Mouse (Mus musculus): ENCODE measurements around the gene Rap1gap2. TPM values are rescaled to one million over a fixed set of nuclear protein-coding genes. Genes with fewer than 3 reads are reported as not detected.

Rap1gap2 gene
- polyA plus RNA-seq, 1 experiment from 2014 or later = 0.75 TPM

DNA sequence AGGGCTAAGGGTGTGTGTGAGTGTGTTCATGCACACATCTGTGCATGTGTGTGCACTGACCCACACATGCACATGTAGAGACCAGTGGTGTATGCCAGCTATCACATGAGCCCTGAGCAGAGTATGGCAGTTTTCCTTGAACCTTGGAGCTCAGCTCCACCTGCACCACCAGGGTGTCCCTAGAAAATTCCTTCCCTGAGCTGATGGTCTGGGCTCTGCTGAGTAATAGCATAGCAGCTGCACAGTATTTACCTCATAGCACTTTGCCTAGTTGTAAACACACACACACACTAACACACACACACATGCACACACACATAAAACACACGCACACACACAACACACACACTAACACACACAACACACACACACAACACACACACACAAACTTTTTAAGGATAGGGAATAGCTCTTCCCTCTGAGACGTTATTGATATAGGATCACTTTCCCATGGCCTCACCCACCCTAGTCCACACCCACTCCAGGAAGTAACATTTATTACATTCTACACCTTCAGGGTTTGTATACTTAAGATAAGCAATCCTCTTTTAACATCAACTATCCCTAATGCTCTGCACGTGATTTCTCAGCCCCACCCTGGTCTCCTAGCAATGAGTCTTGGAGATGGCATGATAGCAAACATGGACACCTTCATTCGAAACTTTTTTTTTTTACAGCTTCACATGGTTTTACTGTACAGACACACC is 13.3 kb downstream of the Rap1gap2 start:
- Histone ChIP-seq H3K27ac (ENCODE audit: low read depth) (no peak overlapping the region), H3K4me2 (ENCODE audit: low read depth, low read length) (no peak overlapping the region), H3K9me3 (ENCODE audit: low read length) (0 out of 2 replicates have a peak, but pooled peaks cover 2% of the 10 kb centered on the region), H3K36me3 (replicated peaks; ENCODE audit: insufficient read depth, low read length) (no peaks in the 10 kb centered on the region), H3K4me1 (ENCODE audit: insufficient read depth) (no peaks in the 10 kb centered on the region), H3K27me3 (ENCODE audit: insufficient read depth, low read length) (0 out of 2 replicates have a peak, but pooled peaks cover 6% of the 10 kb centered on the region), H3K4me3 (ENCODE audit: low read depth, low read length) (no peak overlapping the region), H3K9ac (replicated peaks) (no peak overlapping the region)
- WGBS (ENCODE audit: insufficient replicate concordance) = 60% methylated on average over 4 of the region's 4 CpGs
- no peak for TF ChIP-seq CTCF (IDR thresholded peaks at IDR 0.05; ENCODE audit: low read depth)
- no peak for TF ChIP-seq EP300 (IDR thresholded peaks at IDR 0.05; ENCODE audit: low read depth)
- DNase-seq = no peak
- ATAC-seq = no peak

- Histone ChIP-seq H3K36me3 (replicated peaks; ENCODE audit: insufficient read depth, low read length) (no peaks in the 10 kb centered on the region), H3K9me3 (ENCODE audit: low read length) (no peaks in the 10 kb centered on the region), H3K9ac (replicated peaks) (no peak overlapping the region), H3K4me2 (ENCODE audit: low read depth, low read length) (no peak overlapping the region), H3K4me1 (ENCODE audit: insufficient read depth) (no peaks in the 10 kb centered on the region), H3K27ac (ENCODE audit: low read depth) (no peak overlapping the region), H3K27me3 (ENCODE audit: insufficient read depth, low read length) (peaks cover 47% of the 10 kb centered on the region), H3K4me3 (ENCODE audit: low read depth, low read length) (no peak overlapping the region)
- WGBS (ENCODE audit: insufficient replicate concordance) = 70% methylated on average over 3 of the region's 3 CpGs
- DNase-seq (no peak), ATAC-seq (no peak)
- no peak for TF ChIP-seq EP300 (IDR thresholded peaks at IDR 0.05; ENCODE audit: low read depth)
- TF ChIP-seq CTCF (IDR thresholded peaks at IDR 0.05; ENCODE audit: low read depth) = no peak
These were observed 18.5 kb downstream of the Rap1gap2 start for GRCm38 (mm10) chr11:74592246-74592645.

GRCm38 (mm10) chr11:74590691-74591090 is 20.0 kb downstream of the Rap1gap2 start:
- Histone ChIP-seq H3K4me1 (ENCODE audit: insufficient read depth) (no peaks in the 10 kb centered on the region), H3K36me3 (replicated peaks; ENCODE audit: insufficient read depth, low read length) (no peaks in the 10 kb centered on the region), H3K9me3 (ENCODE audit: low read length) (no peaks in the 10 kb centered on the region), H3K9ac (replicated peaks) (no peak overlapping the region), H3K4me2 (ENCODE audit: low read depth, low read length) (no peak overlapping the region), H3K4me3 (ENCODE audit: low read depth, low read length) (no peak overlapping the region), H3K27me3 (ENCODE audit: insufficient read depth, low read length) (peaks cover 47% of the 10 kb centered on the region), H3K27ac (ENCODE audit: low read depth) (no peak overlapping the region)
- no peak for DNase-seq
- no peak for ATAC-seq
- 37% methylated on average over 13 of the region's 13 CpGs for WGBS (ENCODE audit: insufficient replicate concordance)
- TF ChIP-seq EP300 (IDR thresholded peaks at IDR 0.05; ENCODE audit: low read depth) (no peak), CTCF (IDR thresholded peaks at IDR 0.05; ENCODE audit: low read depth) (no peak)

GRCm38 (mm10) chr11:74590239-74590596 is 20.5 kb downstream of the Rap1gap2 start:
- Histone ChIP-seq H3K4me1 (ENCODE audit: insufficient read depth) (no peaks in the 10 kb centered on the region), H3K4me3 (ENCODE audit: low read depth, low read length) (no peak overlapping the region), H3K4me2 (ENCODE audit: low read depth, low read length) (no peak overlapping the region), H3K36me3 (replicated peaks; ENCODE audit: insufficient read depth, low read length) (no peaks in the 10 kb centered on the region), H3K27me3 (ENCODE audit: insufficient read depth, low read length) (peaks cover 47% of the 10 kb centered on the region), H3K9me3 (ENCODE audit: low read length) (no peaks in the 10 kb centered on the region), H3K9ac (replicated peaks) (no peak overlapping the region), H3K27ac (ENCODE audit: low read depth) (no peak overlapping the region)
- 3% methylated on average over 25 of the region's 25 CpGs for WGBS (ENCODE audit: insufficient replicate concordance)
- TF ChIP-seq EP300 (IDR thresholded peaks at IDR 0.05; ENCODE audit: low read depth) (no peak), CTCF (IDR thresholded peaks at IDR 0.05; ENCODE audit: low read depth) (no peak)
- DNase-seq (no peak), ATAC-seq (no peak)

DNA sequence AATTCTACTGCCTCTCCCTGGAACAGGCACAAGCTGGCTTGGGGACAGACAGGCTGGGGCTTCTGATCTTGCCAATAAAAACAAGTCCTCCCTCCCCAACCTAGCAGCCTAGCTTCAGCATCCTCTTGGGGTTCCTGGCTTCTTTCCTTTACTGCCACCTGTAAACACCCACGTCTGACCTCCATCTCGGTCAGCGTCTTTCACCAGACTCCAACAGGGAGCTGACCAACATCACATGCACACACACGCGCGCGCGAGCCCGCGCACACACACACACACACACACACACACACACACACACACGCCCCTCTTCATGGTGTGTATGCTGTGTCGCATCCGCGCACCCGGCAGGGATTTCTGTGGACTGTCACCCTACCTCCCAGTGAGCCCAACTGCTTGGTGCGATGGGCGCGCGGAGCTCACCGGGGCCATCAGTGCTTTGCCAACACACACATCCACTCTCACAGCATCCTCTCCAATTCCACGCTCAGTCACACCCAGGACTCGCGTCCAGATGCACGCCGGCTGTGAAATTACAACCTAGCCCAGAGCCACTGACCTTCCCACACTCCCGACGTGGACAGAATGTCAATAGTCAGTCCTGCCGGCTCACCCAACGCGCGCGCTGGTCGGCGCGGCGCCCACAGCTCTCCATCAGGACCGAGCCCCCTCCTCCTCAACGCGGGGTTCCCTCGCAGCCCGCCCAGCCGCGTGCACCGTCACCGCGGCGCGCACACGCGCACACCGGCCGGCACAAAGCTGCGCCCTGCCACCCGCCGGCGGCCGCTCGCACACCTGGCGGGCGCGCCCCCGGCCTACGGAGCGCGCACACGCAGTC is 21.1 kb downstream of the Rap1gap2 start:
- DNase-seq (no peak), ATAC-seq (no peak)
- 4% methylated on average over 63 of the region's 66 CpGs for whole genome bisulfite sequencing (ENCODE audit: insufficient replicate concordance)
- H3K27ac ChIP-seq (ENCODE audit: low read depth) = no peak overlapping the region
- TF ChIP-seq EP300 (IDR thresholded peaks at IDR 0.05; ENCODE audit: low read depth) (no peak), CTCF (IDR thresholded peaks at IDR 0.05; ENCODE audit: low read depth) (no peak)
- H3K36me3 ChIP-seq (replicated peaks; ENCODE audit: insufficient read depth, low read length) = no peaks in the 10 kb centered on the region
- no peak overlapping the region for H3K4me3 ChIP-seq (ENCODE audit: low read depth, low read length)
- H3K9ac ChIP-seq (replicated peaks) = no peak overlapping the region
- peaks cover 47% of the 10 kb centered on the region for H3K27me3 ChIP-seq (ENCODE audit: insufficient read depth, low read length)
- H3K4me1 ChIP-seq (ENCODE audit: insufficient read depth) = no peaks in the 10 kb centered on the region
- H3K4me2 ChIP-seq (ENCODE audit: low read depth, low read length) = no peak overlapping the region
- no peaks in the 10 kb centered on the region for H3K9me3 ChIP-seq (ENCODE audit: low read length)

- Histone ChIP-seq H3K4me2 (ENCODE audit: low read depth, low read length) (no peak overlapping the region), H3K27me3 (ENCODE audit: insufficient read depth, low read length) (peaks cover 40% of the 10 kb centered on the region), H3K27ac (ENCODE audit: low read depth) (no peak overlapping the region), H3K9ac (replicated peaks) (no peak overlapping the region), H3K36me3 (replicated peaks; ENCODE audit: insufficient read depth, low read length) (no peaks in the 10 kb centered on the region), H3K4me3 (ENCODE audit: low read depth, low read length) (no peak overlapping the region), H3K9me3 (ENCODE audit: low read length) (no peaks in the 10 kb centered on the region), H3K4me1 (ENCODE audit: insufficient read depth) (no peaks in the 10 kb centered on the region)
- TF ChIP-seq EP300 (IDR thresholded peaks at IDR 0.05; ENCODE audit: low read depth) = no peak
- no peak for TF ChIP-seq CTCF (IDR thresholded peaks at IDR 0.05; ENCODE audit: low read depth)
- WGBS (ENCODE audit: insufficient replicate concordance) = 63% methylated on average over 5 of the region's 5 CpGs
- DNase-seq (no peak), ATAC-seq (no peak)
These were observed 24.3 kb downstream of the Rap1gap2 start for GRCm38 (mm10) chr11:74586401-74586800.

All from liver, postnatal 0 days (tissue).